Mouse (Mus musculus): ENCODE results near the gene Aicda. TPM values are rescaled to one million over a fixed set of nuclear protein-coding genes. Genes with fewer than 3 reads are reported as not detected.
"Not testable (repeated sequence)": the region's sequence is repeated elsewhere in the genome, so short reads cannot be mapped to it uniquely, and the experiment has no call there.

Gene Aicda
- polyA plus RNA-seq, 1 experiment from 2014 or later: 0.29 TPM

- 21% methylated on average over 17 of the region's 17 CpGs for WGBS
- Histone ChIP-seq H3K4me1 (no peaks in the 10 kb centered on the region), H3K27me3 (replicated peaks) (no peaks in the 10 kb centered on the region), H3K9ac (no peak overlapping the region), H3K9me3 (no peaks in the 10 kb centered on the region), H3K36me3 (no peaks in the 10 kb centered on the region), H3K27ac (no peak overlapping the region), H3K4me2 (replicated peaks) (peak overlapping the region; percentile 34), H3K4me3 (no peak overlapping the region)
- ATAC-seq (ENCODE audit: low FRiP score, low read depth): peak; percentile 39
Measured at GRCm38 (mm10) chr6:122560427-122560826, 6.8 kb downstream of the Aicda start.

GRCm38 (mm10) chr6:122561005-122561404 is 7.4 kb downstream of the Aicda start:
- Histone ChIP-seq H3K27me3 (replicated peaks) (no peaks in the 10 kb centered on the region), H3K27ac (no peak overlapping the region), H3K4me2 (replicated peaks) (peak overlapping the region; percentile 34)

DNA sequence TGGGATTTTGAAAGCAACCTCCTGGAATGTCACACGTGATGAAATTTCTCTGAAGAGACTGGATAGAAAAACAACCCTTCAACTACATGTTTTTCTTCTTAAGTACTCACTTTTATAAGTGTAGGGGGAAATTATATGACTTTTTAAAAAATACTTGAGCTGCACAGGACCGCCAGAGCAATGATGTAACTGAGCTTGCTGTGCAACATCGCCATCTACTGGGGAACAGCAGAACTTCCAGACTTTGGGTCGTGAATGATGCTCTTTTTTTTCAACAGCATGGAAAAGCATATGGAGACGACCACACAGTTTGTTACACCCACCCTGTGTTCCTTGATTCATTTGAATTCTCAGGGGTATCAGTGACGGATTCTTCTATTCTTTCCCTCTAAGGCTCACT is 8.9 kb downstream of the Aicda start:
- H3K4me3 ChIP-seq: no peak overlapping the region
- H3K36me3 ChIP-seq: no peaks in the 10 kb centered on the region
- 0 out of 2 replicates have a peak overlapping the region, but pooled peaks have one; percentile 34 for H3K4me2 ChIP-seq (replicated peaks)
- no peak overlapping the region for H3K27ac ChIP-seq
- H3K9ac ChIP-seq: no peak overlapping the region
- no peaks in the 10 kb centered on the region for H3K4me1 ChIP-seq
- WGBS: 5% methylated on average over 6 of the region's 6 CpGs
- no peaks in the 10 kb centered on the region for H3K9me3 ChIP-seq
- peak; percentile 21; the same call in 1 of the 2 replicates for ATAC-seq (ENCODE audit: low FRiP score, low read depth)
- no peaks in the 10 kb centered on the region for H3K27me3 ChIP-seq (replicated peaks)

More at GRCm38 (mm10) chr6:122561005-122561404, 7.4 kb downstream of the Aicda start:
- ATAC-seq (ENCODE audit: low FRiP score, low read depth): peak; percentile 15; the same call in 1 of the 2 replicates
- Histone ChIP-seq H3K4me1 (no peaks in the 10 kb centered on the region), H3K9me3 (no peaks in the 10 kb centered on the region), H3K4me3 (no peak overlapping the region), H3K36me3 (no peaks in the 10 kb centered on the region), H3K9ac (no peak overlapping the region)
- WGBS: 86% methylated on average over 20 of the region's 20 CpGs

DNA sequence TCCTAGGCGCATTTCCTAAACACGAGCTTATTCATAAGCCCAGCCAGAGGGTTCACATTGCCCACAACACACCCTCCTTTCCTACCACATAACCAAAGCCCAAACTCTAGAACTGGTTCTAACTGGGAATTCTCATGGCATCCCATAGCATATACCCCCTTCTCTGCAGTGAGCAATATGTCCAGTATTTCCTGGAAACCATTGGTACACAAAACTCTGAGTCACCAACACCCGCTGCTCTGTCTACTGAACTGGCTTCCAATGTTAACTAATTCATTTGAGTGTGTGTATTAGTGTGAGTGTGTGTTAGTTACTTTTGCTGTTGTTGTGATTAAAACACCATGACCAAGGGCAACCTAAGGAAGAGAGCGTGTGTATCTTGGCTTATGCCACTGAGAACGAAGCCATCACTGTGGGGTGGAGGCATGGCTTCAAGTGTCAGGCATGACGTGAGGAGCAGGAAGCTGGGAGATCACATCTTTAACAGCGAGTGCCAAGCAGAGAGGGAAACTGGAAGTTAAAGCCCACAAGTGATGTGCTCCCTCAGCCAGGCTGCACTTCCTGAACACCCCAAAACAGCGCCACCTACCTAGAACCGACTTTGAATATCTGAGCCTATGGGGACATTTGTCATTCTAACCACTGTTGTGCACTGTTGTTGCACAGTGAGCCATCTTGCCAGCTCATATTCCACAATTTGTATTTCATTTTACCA is 11.6 kb downstream of the Aicda start:
- Histone ChIP-seq H3K9ac (no peak overlapping the region), H3K27ac (no peak overlapping the region), H3K4me2 (replicated peaks) (no peak overlapping the region), H3K4me1 (no peaks in the 10 kb centered on the region), H3K27me3 (replicated peaks) (no peaks in the 10 kb centered on the region), H3K9me3 (no peaks in the 10 kb centered on the region), H3K36me3 (no peaks in the 10 kb centered on the region), H3K4me3 (no peak overlapping the region)
- WGBS: 90% methylated on average over 9 of the region's 9 CpGs
- ATAC-seq (ENCODE audit: low FRiP score, low read depth): no peak

GRCm38 (mm10) chr6:122569113-122569512 is 15.5 kb downstream of the Aicda start:
- 55% methylated on average over 5 of the region's 5 CpGs for WGBS
- Histone ChIP-seq H3K4me1 (no peaks in the 10 kb centered on the region), H3K4me2 (replicated peaks) (no peak overlapping the region), H3K36me3 (no peaks in the 10 kb centered on the region), H3K9me3 (no peaks in the 10 kb centered on the region), H3K4me3 (no peak overlapping the region), H3K9ac (no peak overlapping the region), H3K27ac (no peak overlapping the region), H3K27me3 (replicated peaks) (no peaks in the 10 kb centered on the region)
- ATAC-seq (ENCODE audit: low FRiP score, low read depth): no peak

- 88% methylated on average over 1 of the region's 1 CpGs for WGBS
- peak; percentile 42; the same call in 1 of the 2 replicates for ATAC-seq (ENCODE audit: low FRiP score, low read depth)
Measured at GRCm38 (mm10) chr6:122569762-122570161, 16.2 kb downstream of the Aicda start.

DNA sequence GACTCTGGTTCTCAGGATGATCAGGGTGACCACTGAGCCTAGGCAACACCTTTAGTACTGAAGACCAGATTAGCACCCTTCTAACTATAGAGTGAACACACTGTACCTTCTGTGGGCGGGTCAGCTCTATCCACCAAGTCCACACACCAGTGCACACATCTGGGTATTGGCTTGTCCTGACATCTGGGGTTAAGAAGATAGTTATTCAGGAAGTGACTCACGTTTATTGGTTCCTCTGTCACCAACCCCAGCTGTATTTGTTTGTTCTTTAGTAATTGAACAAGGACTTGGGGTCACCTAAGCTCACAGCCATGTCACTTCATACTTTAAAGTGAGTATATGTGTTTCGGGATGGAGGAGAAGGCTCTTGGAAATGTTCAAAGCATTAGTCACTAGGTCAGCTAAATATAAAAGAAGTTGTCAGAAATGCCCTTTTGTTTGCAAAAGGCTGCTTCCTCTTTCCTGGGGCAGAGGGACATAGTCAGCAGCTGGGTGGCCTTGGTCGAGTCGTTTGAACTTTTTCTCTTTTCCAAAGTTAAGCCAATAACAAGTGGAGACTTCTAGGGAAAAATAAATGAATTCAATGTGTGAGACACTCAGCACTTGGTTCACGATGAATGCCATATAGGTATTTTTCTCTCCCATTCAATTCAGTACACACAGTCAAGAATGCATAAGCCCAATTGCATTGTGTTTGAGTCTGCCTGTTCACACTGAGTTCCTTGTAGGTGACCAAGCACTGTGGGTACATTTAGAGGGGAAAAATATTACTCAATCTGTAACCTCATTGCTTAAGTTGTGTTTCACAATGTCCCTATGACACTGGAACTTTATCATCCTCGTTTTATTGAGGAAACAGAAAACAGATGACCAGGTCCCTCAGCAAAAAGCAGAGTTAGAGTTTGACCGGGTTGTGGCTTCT is 17.4 kb downstream of the Aicda start:
- ATAC-seq (ENCODE audit: low FRiP score, low read depth): no peak
- Histone ChIP-seq H3K36me3 (no peaks in the 10 kb centered on the region), H3K4me2 (replicated peaks) (no peak overlapping the region), H3K4me1 (no peaks in the 10 kb centered on the region), H3K27ac (no peak overlapping the region), H3K4me3 (no peak overlapping the region), H3K9me3 (no peaks in the 10 kb centered on the region), H3K9ac (no peak overlapping the region), H3K27me3 (replicated peaks) (no peaks in the 10 kb centered on the region)
- 75% methylated on average over 8 of the region's 8 CpGs for WGBS

More at GRCm38 (mm10) chr6:122569762-122570161, 16.2 kb downstream of the Aicda start:
- Histone ChIP-seq H3K9me3 (no peaks in the 10 kb centered on the region), H3K27me3 (replicated peaks) (no peaks in the 10 kb centered on the region), H3K9ac (no peak overlapping the region), H3K4me3 (no peak overlapping the region), H3K36me3 (no peaks in the 10 kb centered on the region), H3K4me2 (replicated peaks) (no peak overlapping the region), H3K27ac (no peak overlapping the region), H3K4me1 (no peaks in the 10 kb centered on the region)

GRCm38 (mm10) chr6:122571617-122571959 is 18.0 kb downstream of the Aicda start:
- WGBS: 86% methylated on average over 3 of the region's 3 CpGs
- Histone ChIP-seq H3K4me2 (replicated peaks) (no peak overlapping the region), H3K36me3 (no peaks in the 10 kb centered on the region), H3K27ac (no peak overlapping the region), H3K9ac (no peak overlapping the region), H3K4me3 (no peak overlapping the region), H3K9me3 (no peaks in the 10 kb centered on the region), H3K27me3 (replicated peaks) (no peaks in the 10 kb centered on the region), H3K4me1 (no peaks in the 10 kb centered on the region)
- no peak for ATAC-seq (ENCODE audit: low FRiP score, low read depth)

DNA sequence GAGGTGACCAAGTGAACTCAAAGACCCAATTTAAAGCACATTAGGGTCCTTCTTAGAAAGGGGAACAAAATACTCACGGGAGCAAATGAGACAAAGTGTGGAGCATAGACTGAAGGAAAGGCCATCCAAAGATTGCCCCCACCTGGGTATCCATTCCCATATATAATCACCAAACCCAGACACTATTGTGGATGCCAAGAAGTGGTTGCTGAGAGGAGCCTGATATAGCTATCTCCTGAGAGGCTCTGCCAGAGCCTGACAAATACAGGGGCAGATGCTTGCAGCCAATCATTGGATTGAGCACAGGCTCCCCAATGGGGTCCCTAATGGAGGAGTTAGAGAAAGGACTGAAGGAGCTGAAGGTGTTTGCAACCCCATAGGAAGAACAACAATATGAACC is 21.4 kb downstream of the Aicda start:
- 91% methylated on average over 1 of the region's 1 CpGs for WGBS
- H3K36me3 ChIP-seq; H3K9me3 ChIP-seq; H3K9ac ChIP-seq; H3K4me2 ChIP-seq (replicated peaks); H3K4me1 ChIP-seq; H3K4me3 ChIP-seq; H3K27ac ChIP-seq; ATAC-seq (ENCODE audit: low FRiP score, low read depth); H3K27me3 ChIP-seq (replicated peaks): not testable (repeated sequence)

- Histone ChIP-seq H3K4me1 (no peaks in the 10 kb centered on the region), H3K36me3 (no peaks in the 10 kb centered on the region), H3K9me3 (no peaks in the 10 kb centered on the region), H3K27me3 (replicated peaks) (no peaks in the 10 kb centered on the region), H3K4me3 (no peak overlapping the region), H3K4me2 (replicated peaks) (no peak overlapping the region), H3K27ac (no peak overlapping the region), H3K9ac (no peak overlapping the region)
- WGBS: 92% methylated on average over 3 of the region's 3 CpGs
- no peak for ATAC-seq (ENCODE audit: low FRiP score, low read depth)
Measured at GRCm38 (mm10) chr6:122577030-122577429, 23.4 kb downstream of the Aicda start.

DNA sequence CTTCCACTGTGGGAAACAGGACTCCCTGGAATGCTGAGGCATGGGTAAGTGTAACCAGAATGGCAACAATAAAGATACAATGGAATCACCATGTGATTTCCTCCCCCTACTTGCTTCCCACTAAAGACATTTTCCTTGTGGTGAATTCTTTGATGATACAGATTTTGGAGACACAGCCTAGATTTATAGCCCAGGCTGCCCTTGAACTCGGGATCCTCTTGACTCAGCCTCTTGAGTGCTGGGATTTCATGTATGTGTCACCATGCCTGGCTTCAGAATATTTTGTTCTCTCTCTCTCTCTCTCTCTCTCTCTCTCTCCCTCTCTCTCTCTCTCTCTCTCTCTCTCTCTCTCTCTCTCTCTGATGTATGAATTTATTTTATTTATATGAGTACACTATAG is 25.5 kb downstream of the Aicda start:
- 76% methylated on average over 1 of the region's 1 CpGs for WGBS
- Histone ChIP-seq H3K4me3 (no peak overlapping the region), H3K27ac (no peak overlapping the region), H3K4me2 (replicated peaks) (no peak overlapping the region), H3K9ac (no peak overlapping the region), H3K4me1 (no peaks in the 10 kb centered on the region), H3K9me3 (peaks cover 5% of the 10 kb centered on the region; the same call in 1 of the 2 replicates), H3K27me3 (replicated peaks) (no peaks in the 10 kb centered on the region), H3K36me3 (no peaks in the 10 kb centered on the region)
- no peak for ATAC-seq (ENCODE audit: low FRiP score, low read depth)

DNA sequence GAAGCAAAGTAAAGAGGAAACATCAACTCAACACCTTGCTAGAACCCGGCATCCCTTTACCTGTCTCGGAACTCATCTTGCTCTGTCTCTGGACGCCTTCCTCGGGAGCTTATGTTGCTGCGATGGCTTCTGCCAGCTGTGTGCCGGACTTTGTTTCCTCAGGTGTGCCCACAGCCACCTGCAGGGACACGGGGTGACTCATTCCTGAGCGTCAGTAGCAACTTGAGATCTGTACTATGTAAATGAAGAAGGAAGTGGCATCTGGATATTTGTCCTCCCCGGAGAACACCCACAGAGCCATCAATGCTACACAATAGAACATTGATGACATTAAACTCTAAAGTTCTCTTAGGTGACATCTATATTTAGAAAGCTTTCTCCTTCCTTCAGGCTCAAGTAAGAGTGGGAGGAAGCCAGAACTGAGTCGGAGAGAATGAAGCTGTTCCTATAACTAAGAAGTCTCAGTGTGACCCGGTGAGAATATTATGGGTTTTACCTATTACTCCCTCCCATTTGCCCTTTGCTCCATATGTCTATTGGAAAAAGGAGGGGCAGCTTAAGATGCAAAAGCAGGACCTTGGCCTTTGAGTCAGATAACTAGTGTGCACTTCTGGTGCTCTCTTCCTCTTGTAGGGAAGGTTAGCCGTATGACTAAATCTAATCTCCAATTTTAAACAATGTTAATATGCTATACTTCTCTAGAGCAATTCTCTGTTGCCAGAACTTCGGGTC is 37.6 kb downstream of the Aicda start:
- WGBS: 87% methylated on average over 13 of the region's 13 CpGs
- Histone ChIP-seq H3K4me3 (no peak overlapping the region), H3K4me2 (replicated peaks) (no peak overlapping the region), H3K27ac (no peak overlapping the region), H3K9ac (no peak overlapping the region), H3K9me3 (no peaks in the 10 kb centered on the region), H3K4me1 (no peaks in the 10 kb centered on the region), H3K27me3 (replicated peaks) (no peaks in the 10 kb centered on the region), H3K36me3 (no peaks in the 10 kb centered on the region)
- ATAC-seq (ENCODE audit: low FRiP score, low read depth): no peak

All from neural tube, embryonic 12.5 days (tissue).